Mouse (Mus musculus): ENCODE measurements at regions not wholly inside any gene's neighbourhood (a gene's known extent, or its start where the extent isn't known, plus 50 kb on each side); places are given as distances from the start of the nearest gene placed in this dataset.

GRCm38 (mm10) chr13:57146708-57147107 is 250.9 kb upstream of the Trpc7 start:
- TF ChIP-seq CTCF (IDR thresholded peaks at IDR 0.05; ENCODE audit: low read depth, low read length) (no peak), POLR2A (IDR thresholded peaks at IDR 0.05; ENCODE audit: borderline replicate concordance, low read depth, low read length) (no peak)

Data from bone marrow macrophage, adult 2 months (primary cell).